Mouse (Mus musculus) heart, embryonic 14.5 days (tissue): ENCODE data around the gene Ecpas. TPM values are rescaled to one million over a fixed set of nuclear protein-coding genes. Genes with fewer than 3 reads are reported as not detected.
A peak's percentile ranks its signal among the peaks of the same experiment; 100 is the strongest.

Experiments used
- ATAC-seq: fragments of 200-750 bp; cut with Nextera tagmentation; 2 replicates; pipeline ENCODE4 v1.8.0; 2017; ENCODE audit warnings: low read depth, moderate TSS enrichment; ENCODE audit not compliant: insufficient number of reproducible peaks, insufficient read depth, low FRiP score
- H3K27ac ChIP-seq, 2 experiments: fragments of 200-500 bp in 1 of 2; fragments of 300-500 bp in 1 of 2; sonication (generic) in 1 of 2; replicated peaks in 1 of 2; 2 replicates each; pipeline ENCODE4 v1.5.1; 2012 to 2014; ENCODE audit warnings: low read depth in 2 of 2, low read length in 2 of 2, control low read depth in 1 of 2, mild to moderate bottlenecking in 1 of 2, mixed read lengths in 1 of 2; ENCODE audit not compliant: control insufficient read depth in 1 of 2, insufficient read depth in 1 of 2
- H3K27me3 ChIP-seq: fragments of 300-500 bp; sonication (generic); 2 replicates; pipeline ENCODE4 v1.6.1; 2014; ENCODE audit warnings: mild to moderate bottlenecking, low read length, control low read depth; ENCODE audit not compliant: control insufficient read depth, insufficient read depth
- H3K36me3 ChIP-seq: fragments of 300-500 bp; sonication (generic); 2 replicates; pipeline ENCODE4 v1.6.1; 2014; ENCODE audit warnings: mild to moderate bottlenecking, control low read depth, low read length, mixed read lengths; ENCODE audit not compliant: control insufficient read depth, insufficient read depth
- H3K4me1 ChIP-seq, 2 experiments: fragments of 200-500 bp in 1 of 2; fragments of 300-500 bp in 1 of 2; sonication (generic) in 1 of 2; 2 replicates each; pipeline ENCODE4 v1.6.1; 2012 to 2014; ENCODE audit warnings: low read length in 2 of 2, control low read depth in 1 of 2, mixed read lengths in 1 of 2; ENCODE audit not compliant: control insufficient read depth in 2 of 2, insufficient read depth in 2 of 2
- H3K4me2 ChIP-seq: fragments of 300-500 bp; sonication (generic); 2 replicates; pipeline ENCODE4 v1.6.1; 2014; ENCODE audit warnings: mild to moderate bottlenecking, low read length
- H3K4me3 ChIP-seq, 2 experiments: fragments of 200-500 bp in 1 of 2; fragments of 300-500 bp in 1 of 2; sonication (generic) in 1 of 2; 2 replicates each; pipeline ENCODE4 v1.5.1; 2012 to 2014; ENCODE audit warnings: low read length in 2 of 2, mild to moderate bottlenecking in 2 of 2, control low read depth in 1 of 2, low read depth in 1 of 2, moderate library complexity in 1 of 2; ENCODE audit not compliant: control insufficient read depth in 1 of 2, insufficient read depth in 1 of 2
- H3K9ac ChIP-seq: fragments of 300-500 bp; sonication (generic); 2 replicates; pipeline ENCODE4 v1.6.1; 2014; ENCODE audit warnings: mild to moderate bottlenecking, low read length
- H3K9me3 ChIP-seq: fragments of 300-500 bp; sonication (generic); 2 replicates; pipeline ENCODE4 v1.6.1; 2016; ENCODE audit warnings: low read length, control low read depth; ENCODE audit not compliant: control insufficient read depth
- WGBS: fragments of 180-500 bp; shearing (Covaris S2); extraction: QIAGEN DNeasy Blood & Tissue Kit; methylation state at CpG from one replicate; pipeline ENCODE4 v1.1.7; 2014; 5-methylcytosine and 5-hydroxymethylcytosine counted together
- polyA plus RNA-seq: library from polyadenylated mRNA; unstranded; fragments of >200 nt; fragmentation: Nextera tagmentation; extraction: Ambion mirVana; gene quantifications from 2 replicates; pipeline ENCODE4 v1.2.1, GENCODE M21; 2014

The Ecpas gene
- polyA plus RNA-seq, 1 experiment from 2014 or later, result 37.7 TPM

DNA sequence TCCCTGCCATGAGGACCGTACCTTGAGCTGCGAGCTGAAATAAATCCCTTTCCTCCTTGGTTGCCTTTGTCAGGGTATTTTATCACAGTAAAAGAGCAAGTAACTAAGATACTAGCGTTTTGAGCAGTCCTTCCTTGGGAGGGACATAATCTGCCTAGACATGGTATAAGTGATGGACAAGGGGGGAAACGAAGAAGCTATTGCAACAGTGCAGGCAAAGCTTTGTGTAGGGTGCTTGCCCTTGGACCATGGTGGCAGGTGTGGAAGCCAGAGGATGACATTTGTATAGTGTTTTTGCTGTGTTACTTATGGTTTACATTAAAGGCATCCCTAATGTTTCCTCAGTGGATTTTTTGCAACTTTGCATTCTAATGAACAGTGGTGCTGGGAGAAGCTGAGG lies 30.4 kb upstream of the Ecpas start:
- no peaks in the 10 kb centered on the region for H3K36me3 ChIP-seq
- peaks cover 0 to 3% of the 10 kb centered on the region in 2 experiments; a peak in 1 of 4 replicates for H3K4me1 ChIP-seq
- peak overlapping the region; percentile 56 to 58; a peak in 3 of 4 replicates for H3K4me3 ChIP-seq
- peak overlapping the region; percentile 61 for H3K9ac ChIP-seq
- no peak for ATAC-seq
- peak overlapping the region; percentile 89 for H3K4me2 ChIP-seq
- no peaks in the 10 kb centered on the region for H3K9me3 ChIP-seq
- H3K27ac ChIP-seq, result no peak overlapping the region
- WGBS, result 75% methylated on average over 4 of the region's 4 CpGs
- H3K27me3 ChIP-seq, result peaks cover 11% of the 10 kb centered on the region; the same call in 1 of the 2 replicates

DNA sequence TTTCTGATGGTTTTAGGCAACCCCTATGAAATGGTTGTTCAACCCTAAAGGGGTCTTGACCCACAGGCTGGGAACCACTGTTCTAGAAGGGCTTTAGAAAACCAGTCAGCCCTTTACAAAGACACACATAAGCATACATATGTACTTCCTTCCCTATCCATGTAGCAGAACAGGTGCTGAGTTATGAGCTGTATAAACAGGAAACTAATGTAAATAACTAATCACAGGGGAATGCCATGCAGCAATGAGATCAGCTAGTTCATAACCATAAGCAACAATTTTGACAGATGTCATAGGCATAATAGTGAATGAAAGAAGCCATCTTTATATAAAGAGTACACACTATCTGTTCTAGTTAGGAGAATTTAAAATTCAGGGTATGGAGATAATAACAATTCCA lies 29.1 kb upstream of the Ecpas start:
- peaks cover 0 to 3% of the 10 kb centered on the region in 2 experiments; a peak in 1 of 4 replicates for H3K4me1 ChIP-seq
- H3K9ac ChIP-seq, result no peak overlapping the region
- H3K36me3 ChIP-seq, result no peaks in the 10 kb centered on the region
- H3K27ac ChIP-seq, result no peak overlapping the region
- no peak overlapping the region for H3K4me3 ChIP-seq
- no peak overlapping the region for H3K4me2 ChIP-seq
- H3K9me3 ChIP-seq, result no peaks in the 10 kb centered on the region
- H3K27me3 ChIP-seq, result peaks cover 11% of the 10 kb centered on the region; the same call in 1 of the 2 replicates
- no peak for ATAC-seq

DNA sequence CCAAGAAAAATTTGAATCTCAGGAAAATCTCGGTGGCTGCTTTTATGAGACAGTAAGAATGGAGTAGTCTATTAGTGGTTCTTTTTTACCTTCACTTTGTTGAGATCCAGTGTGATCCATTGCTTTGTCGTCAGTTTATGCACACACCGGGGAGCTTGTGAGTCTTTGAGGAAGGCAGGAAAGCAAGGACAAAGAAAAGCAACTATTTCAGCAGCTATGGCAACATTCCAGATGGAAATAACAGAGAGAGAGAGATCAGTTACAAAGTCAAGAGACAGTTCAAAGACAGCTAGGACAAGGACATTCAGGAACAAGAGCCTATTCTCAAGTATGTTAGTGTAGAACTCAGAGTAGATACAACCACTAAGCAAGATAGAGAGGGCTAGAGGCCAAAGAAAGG lies 23.3 kb upstream of the Ecpas start:
- Histone ChIP-seq H3K27ac (no peak overlapping the region), H3K36me3 (no peaks in the 10 kb centered on the region), H3K9ac (no peak overlapping the region), H3K4me3 (no peak overlapping the region), H3K27me3 (no peaks in the 10 kb centered on the region), H3K9me3 (no peaks in the 10 kb centered on the region), H3K4me1 (peaks cover 5 to 6% of the 10 kb centered on the region in 2 experiments; a peak in 3 of 4 replicates), H3K4me2 (no peak overlapping the region)
- ATAC-seq, result no peak
- 66% methylated on average over 3 of the region's 3 CpGs for WGBS

DNA sequence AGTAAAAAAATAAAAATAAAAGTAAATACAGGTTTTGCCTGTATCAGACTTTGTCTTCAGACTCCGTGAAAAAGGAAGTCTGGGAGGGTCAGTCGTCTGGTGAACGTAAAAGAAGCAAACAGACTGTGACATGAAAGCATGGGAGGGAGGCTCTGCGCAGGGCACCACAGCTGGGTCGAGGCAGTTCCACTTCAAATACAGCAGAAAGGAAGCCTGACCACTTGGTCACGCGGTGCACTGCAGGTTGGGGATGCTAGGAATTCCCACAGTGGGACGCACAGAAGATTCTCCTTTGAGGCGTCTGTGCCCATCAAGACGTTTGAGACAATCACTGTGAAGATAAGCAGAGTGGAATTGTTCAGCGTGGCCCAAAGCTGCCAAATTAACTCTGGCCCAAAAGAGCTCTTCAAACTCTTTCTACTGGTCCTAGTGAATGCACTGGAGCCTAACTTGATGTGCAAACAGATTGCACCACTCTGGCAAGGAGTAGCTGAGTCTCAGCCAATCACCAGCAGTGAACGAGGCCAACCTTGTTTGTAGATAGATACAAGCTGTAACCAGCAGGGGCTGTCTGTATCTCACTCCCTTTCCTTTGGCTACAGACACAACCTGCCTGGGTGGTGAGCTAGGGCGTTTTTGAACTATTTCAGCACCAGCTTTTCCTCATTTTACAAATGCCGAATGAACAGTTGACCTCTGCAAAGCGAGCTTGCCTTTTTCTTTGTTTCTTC lies 22.4 kb upstream of the Ecpas start:
- ATAC-seq, result no peak
- Histone ChIP-seq H3K27me3 (no peaks in the 10 kb centered on the region), H3K4me1 (peaks cover 5 to 6% of the 10 kb centered on the region in 2 experiments; a peak in 3 of 4 replicates), H3K36me3 (no peaks in the 10 kb centered on the region), H3K9ac (no peak overlapping the region), H3K9me3 (no peaks in the 10 kb centered on the region), H3K4me2 (peak overlapping the region; percentile 16; the same call in 1 of the 2 replicates), H3K4me3 (no peak overlapping the region), H3K27ac (no peak overlapping the region)
- WGBS, result 26% methylated on average over 15 of the region's 15 CpGs

DNA sequence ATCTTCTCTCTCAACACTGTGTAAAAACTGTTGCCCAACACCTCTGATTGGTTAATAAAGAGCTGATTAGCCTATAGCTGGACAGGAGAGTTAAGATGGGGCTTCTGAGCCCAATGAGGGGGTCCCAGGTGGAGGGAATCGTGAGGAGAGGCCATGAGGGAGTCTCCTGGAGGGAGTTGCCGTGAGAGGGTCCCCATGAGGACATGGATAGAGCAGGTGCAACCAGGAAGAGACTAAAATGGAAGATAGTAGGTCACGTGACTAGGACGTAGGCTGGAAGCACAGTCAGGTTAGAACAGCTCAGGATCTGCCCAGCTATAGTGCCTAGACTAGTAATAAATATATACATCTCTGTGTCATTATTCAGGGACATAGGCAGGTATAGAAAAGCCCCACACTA lies 21.8 kb upstream of the Ecpas start:
- 79% methylated on average over 4 of the region's 4 CpGs for WGBS
- Histone ChIP-seq H3K27ac (no peak overlapping the region), H3K4me3 (no peak overlapping the region), H3K4me1 (peaks cover 5 to 6% of the 10 kb centered on the region in 2 experiments; a peak in 3 of 4 replicates), H3K9ac (no peak overlapping the region), H3K4me2 (no peak overlapping the region), H3K36me3 (no peaks in the 10 kb centered on the region), H3K9me3 (no peaks in the 10 kb centered on the region), H3K27me3 (no peaks in the 10 kb centered on the region)
- ATAC-seq, result no peak

DNA sequence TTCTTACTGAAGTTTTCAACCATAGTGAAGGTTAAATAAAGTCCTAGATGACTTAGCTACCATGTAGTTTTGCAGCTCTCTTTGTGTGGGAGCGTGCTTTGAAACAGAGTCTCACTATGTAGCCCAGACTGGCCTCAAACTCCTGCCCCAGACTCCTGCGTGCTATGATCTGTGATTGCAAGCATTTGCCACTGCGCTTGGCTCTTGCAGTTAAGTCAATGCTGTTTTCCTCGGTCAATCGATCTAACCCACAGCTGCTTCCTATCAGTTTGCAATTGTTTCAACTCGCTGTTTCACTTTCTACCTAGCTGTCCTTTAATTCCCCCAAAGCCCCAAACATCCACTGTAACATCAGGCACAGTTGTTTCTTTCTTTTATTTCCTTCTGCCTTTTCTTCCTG lies 20.0 kb upstream of the Ecpas start:
- Histone ChIP-seq H3K4me2 (no peak overlapping the region), H3K4me1 (peaks cover 5 to 6% of the 10 kb centered on the region in 2 experiments; a peak in 3 of 4 replicates), H3K4me3 (no peak overlapping the region), H3K27me3 (no peaks in the 10 kb centered on the region), H3K9ac (no peak overlapping the region), H3K36me3 (no peaks in the 10 kb centered on the region), H3K27ac (no peak overlapping the region), H3K9me3 (no peaks in the 10 kb centered on the region)
- ATAC-seq, result no peak
- WGBS, result 85% methylated on average over 6 of the region's 6 CpGs

DNA sequence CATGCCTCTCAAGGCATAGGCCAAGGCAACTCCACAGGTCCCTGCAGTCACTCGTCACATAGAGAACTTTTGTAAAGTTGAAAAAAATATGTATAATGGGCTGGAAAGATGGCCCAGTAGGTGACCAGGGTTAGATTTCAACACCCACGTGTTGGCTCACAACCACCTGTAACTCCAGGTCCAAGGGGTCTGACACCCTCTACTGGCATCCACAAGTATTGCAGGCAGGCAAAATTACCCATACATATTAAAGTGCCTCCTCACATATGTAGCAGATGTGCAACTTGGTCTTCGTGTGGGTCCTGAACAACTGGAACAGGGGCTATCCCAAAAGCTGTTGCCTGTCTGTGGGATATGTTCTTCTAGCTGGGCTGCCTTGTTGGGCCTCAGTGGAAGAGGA lies 15.1 kb upstream of the Ecpas start:
- Histone ChIP-seq H3K4me1 (no peaks in the 10 kb centered on the region), H3K4me3 (no peak overlapping the region), H3K27me3 (no peaks in the 10 kb centered on the region), H3K9me3 (no peaks in the 10 kb centered on the region), H3K36me3 (no peaks in the 10 kb centered on the region), H3K27ac (no peak overlapping the region), H3K9ac (no peak overlapping the region), H3K4me2 (no peak overlapping the region)
- ATAC-seq, result no peak
- 58% methylated on average over 3 of the region's 3 CpGs for WGBS

DNA sequence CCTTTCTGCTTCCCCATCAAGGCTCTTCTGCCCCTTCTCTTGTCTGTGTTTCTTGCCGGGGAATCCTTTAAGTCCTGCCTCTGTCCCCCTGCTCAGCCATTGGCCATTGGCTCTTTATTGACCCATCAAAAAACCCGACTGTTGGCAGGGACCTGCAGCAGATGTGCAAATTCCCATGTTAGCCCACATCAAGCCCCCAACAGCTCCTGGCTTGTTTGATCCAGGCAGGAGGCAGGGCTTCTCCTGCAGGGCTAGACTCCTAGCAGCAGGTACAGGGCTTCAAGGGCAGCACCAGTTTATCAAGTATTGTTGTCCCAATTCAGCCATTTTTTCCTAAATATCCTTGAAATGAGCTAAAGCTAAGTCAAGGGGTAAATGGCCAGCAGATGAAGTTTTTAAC lies 13.6 kb upstream of the Ecpas start:
- Histone ChIP-seq H3K9me3 (no peaks in the 10 kb centered on the region), H3K9ac (no peak overlapping the region), H3K4me1 (no peaks in the 10 kb centered on the region), H3K27me3 (no peaks in the 10 kb centered on the region), H3K27ac (no peak overlapping the region), H3K36me3 (no peaks in the 10 kb centered on the region), H3K4me3 (no peak overlapping the region), H3K4me2 (no peak overlapping the region)
- 27% methylated on average over 2 of the region's 2 CpGs for WGBS
- ATAC-seq, result no peak
